Mouse (Mus musculus) CH12.LX (cell line): ENCODE measurements around the gene Ptgr1. TPM values are rescaled to one million over a fixed set of nuclear protein-coding genes. Genes with fewer than 3 reads are reported as not detected.

Source experiments
- DNase-seq: peaks from one replicate; pipeline ENCODE4 v3.0.0-alpha.2; 2013; ENCODE audit errors: extremely low read depth
- H3K27ac ChIP-seq: 2 replicates; pipeline ENCODE4 v1.5.1; 2012; ENCODE audit warnings: low read depth, mild to moderate bottlenecking, control low read depth, moderate library complexity; ENCODE audit not compliant: insufficient read depth
- H3K27me3 ChIP-seq: replicated peaks from 2 replicates; pipeline ENCODE3; 2012; ENCODE audit warnings: inconsistent platforms
- H3K36me3 ChIP-seq, 2 experiments: replicated peaks in 1 of 2; 2 replicates each; pipeline versions ENCODE3 to v1.6.1; 2012; ENCODE audit warnings: inconsistent platforms in 1 of 2, low read length in 1 of 2, mild to moderate bottlenecking in 1 of 2, mixed read lengths in 1 of 2, moderate library complexity in 1 of 2; ENCODE audit not compliant: control insufficient read depth in 1 of 2, insufficient read depth in 1 of 2
- H3K4me1 ChIP-seq, 2 experiments: 2 replicates each; pipeline ENCODE4 v1.6.1; 2012; ENCODE audit warnings: inconsistent platforms in 1 of 2, moderate library complexity in 1 of 2; ENCODE audit not compliant: insufficient read depth in 2 of 2, control insufficient read depth in 1 of 2
- H3K4me2 ChIP-seq: 2 replicates; pipeline ENCODE4 v1.6.1; 2012; ENCODE audit warnings: low read depth, mild to moderate bottlenecking, control low read depth; ENCODE audit not compliant: poor library complexity, insufficient read depth, severe bottlenecking
- H3K4me3 ChIP-seq, 3 experiments: fragments of 150-350 bp in 1 of 3; sonication (generic) in 1 of 3; replicated peaks in 1 of 3; 2 replicates each; pipeline versions ENCODE3 to v1.5.1; 2011 to 2012; ENCODE audit warnings: low read depth in 2 of 3, low read length in 2 of 3, mild to moderate bottlenecking in 2 of 3, moderate library complexity in 2 of 3, control low read depth in 1 of 3, improper control_type of control experiment in 1 of 3, inconsistent platforms in 1 of 3, mixed read lengths in 1 of 3; ENCODE audit not compliant: poor library complexity in 1 of 3
- H3K79me2 ChIP-seq: replicated peaks from 2 replicates; pipeline ENCODE4 v1.6.1; 2012; ENCODE audit warnings: mild to moderate bottlenecking, moderate library complexity; ENCODE audit not compliant: control insufficient read depth, poor library complexity, insufficient read depth, severe bottlenecking; ENCODE audit errors: extremely low read depth
- H3K9ac ChIP-seq: 2 replicates; pipeline ENCODE4 v1.6.1; 2012; ENCODE audit warnings: low read depth, mild to moderate bottlenecking, control low read depth, moderate library complexity; ENCODE audit not compliant: insufficient read depth
- H3K9me3 ChIP-seq: replicated peaks from 2 replicates; pipeline ENCODE3; 2012; ENCODE audit warnings: low read length, inconsistent platforms, mixed read lengths
- CTCF ChIP-seq, 2 experiments: IDR thresholded peaks in 1 of 2; conservative IDR thresholded peaks in 1 of 2; 2 replicates each; pipeline ENCODE4 v1.5.1; 2011 to 2012; ENCODE audit warnings: low read depth in 2 of 2, low read length in 2 of 2, improper control_type of control experiment in 1 of 2, inconsistent platforms in 1 of 2, mild to moderate bottlenecking in 1 of 2, moderate library complexity in 1 of 2
- ELF1 ChIP-seq: IDR thresholded peaks from 2 replicates; pipeline ENCODE4 v1.6.1; 2014; ENCODE audit warnings: low read depth, mild to moderate bottlenecking, inconsistent platforms, low read length, improper control_type of control experiment
- JUN ChIP-seq: IDR thresholded peaks from 2 replicates; pipeline ENCODE4 v1.6.1; 2011; ENCODE audit warnings: low read depth, mild to moderate bottlenecking, low read length, improper control_type of control experiment, moderate library complexity; ENCODE audit not compliant: insufficient read depth
- MAFK ChIP-seq: IDR thresholded peaks from 2 replicates; pipeline ENCODE4 v1.6.1; 2011; ENCODE audit warnings: low read length, improper control_type of control experiment; ENCODE audit not compliant: insufficient replicate concordance
- MAX ChIP-seq: IDR thresholded peaks from 2 replicates; pipeline ENCODE4 v1.6.1; 2011; ENCODE audit warnings: low read length, improper control_type of control experiment
- MAZ ChIP-seq: IDR thresholded peaks from 2 replicates; pipeline ENCODE4 v1.6.1; 2012; ENCODE audit warnings: low read depth, mild to moderate bottlenecking, inconsistent platforms, low read length, improper control_type of control experiment, moderate library complexity
- MYC ChIP-seq: IDR thresholded peaks from 2 replicates; pipeline ENCODE4 v1.6.1; 2011; ENCODE audit warnings: low read depth, mild to moderate bottlenecking, improper control_type of control experiment, low read length
- NELFE ChIP-seq: IDR thresholded peaks from 2 replicates; pipeline ENCODE4 v1.6.1; 2011; ENCODE audit warnings: low read depth, low read length, improper control_type of control experiment
- POLR2AphosphoS2 ChIP-seq: IDR thresholded peaks from 2 replicates; pipeline ENCODE4 v1.6.1; 2011; ENCODE audit warnings: low read depth, low read length, improper control_type of control experiment
- RAD21 ChIP-seq: IDR thresholded peaks from 2 replicates; pipeline ENCODE4 v1.6.1; 2011; ENCODE audit warnings: low read depth, mild to moderate bottlenecking, low read length, improper control_type of control experiment, moderate library complexity
- RCOR1 ChIP-seq: conservative IDR thresholded peaks from 2 replicates; pipeline ENCODE4 v1.6.1; 2012; ENCODE audit warnings: low read depth, mild to moderate bottlenecking, inconsistent platforms, low read length, improper control_type of control experiment
- SMC3 ChIP-seq: IDR thresholded peaks from 2 replicates; pipeline ENCODE4 v1.6.1; 2011; ENCODE audit warnings: low read depth, low read length, improper control_type of control experiment
- TBP ChIP-seq: conservative IDR thresholded peaks from 2 replicates; pipeline ENCODE4 v1.6.1; 2011; ENCODE audit warnings: low read depth, low read length, improper control_type of control experiment
- USF1 ChIP-seq: IDR thresholded peaks from 2 replicates; pipeline ENCODE4 v1.6.1; 2014; ENCODE audit warnings: low read depth, mild to moderate bottlenecking, inconsistent platforms, low read length, improper control_type of control experiment
- ZC3H11A ChIP-seq: IDR thresholded peaks from 2 replicates; pipeline ENCODE4 v1.6.1; 2012; ENCODE audit warnings: low read depth, mild to moderate bottlenecking, inconsistent platforms, low read length, improper control_type of control experiment
- dilution Hi-C: fragments of 300-500 bp; cut with MboI; formaldehyde crosslinking; loops from 2 replicates; pipeline ENCODE4 v1.14.3; 2020; ENCODE audit warnings: low sequenced_read_pairs; ENCODE audit not compliant: extremely low pct_unique_long_range_greater_than_20kb, extremely low pct_ligation_motif_present
- in situ Hi-C: fragments of 300-500 bp; cut with MboI; formaldehyde crosslinking; loops from 3 replicates; pipeline ENCODE4 v1.14.3; 2019; ENCODE audit warnings: low sequenced_read_pairs, low pct_ligation_motif_present, low pct_unique_long_range_greater_than_20kb, mixed read lengths
- polyA plus RNA-seq: library from polyadenylated mRNA; unstranded; fragments of >175 nt; gene quantifications from 2 replicates; pipeline ENCODE4 v1.2.1, GENCODE M21; 2012; ENCODE audit warnings: low read depth; ENCODE audit not compliant: insufficient read length
- total RNA-seq, 2 experiments: library from RNA; depleted of rRNA; stranded (reverse); fragments of 300-350 nt in 1 of 2; fragments of >200 nt in 1 of 2; gene quantifications; 2 replicates each; pipeline ENCODE4 v1.2.3; 2012 to 2014

The Ptgr1 gene
- total and polyA plus RNA-seq, 3 experiments: 2.4 to 7.2 (median 4.0) TPM

DNA sequence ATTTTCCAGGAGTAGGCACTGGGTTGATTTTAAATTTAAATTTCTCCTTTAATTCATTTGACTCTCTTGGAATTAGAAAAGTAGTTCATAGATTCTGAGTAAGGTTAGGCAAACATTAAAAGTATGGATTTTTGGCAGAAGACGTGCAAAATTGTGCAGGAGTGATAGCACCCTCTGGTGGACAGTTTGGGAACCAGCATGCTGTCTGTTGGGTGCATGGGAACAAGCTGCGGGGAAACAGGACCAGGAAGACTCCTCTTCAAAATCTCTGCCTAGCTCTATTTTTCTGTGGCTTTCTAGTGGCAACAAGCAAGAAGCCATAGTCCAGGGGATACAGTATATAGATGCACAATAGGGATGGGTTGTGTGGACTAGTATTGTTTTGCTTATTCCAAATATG, 12.8 kb upstream of the Ptgr1 start:
- TF ChIP-seq NELFE (0 out of 2 replicates have a peak, but pooled peaks have one; percentile 28), MAX (peak; percentile 28; the same call in 1 of the 2 replicates), ZC3H11A (no peak), RAD21 (peak; percentile 70), MYC (0 out of 2 replicates have a peak, but pooled peaks have one; percentile 59), USF1 (no peak), POLR2AphosphoS2 (no peak), MAZ (no peak), MAFK (no peak), RCOR1 (no peak), JUN (no peak), SMC3 (peak; percentile 82), CTCF (conservative IDR thresholded peaks at IDR 0.05 in 1 of 2, IDR thresholded peaks at IDR 0.05 in 1 of 2; ENCODE audit: low read depth in 2 of 2, low read length in 2 of 2) (peak; percentile 89)
- in situ Hi-C loops (loop anchor here (10.0 kb wide), 1 partner anchor 45 kb away; no protein-coding TSS in a partner anchor), dilution Hi-C loops (no loop called here)
- Histone ChIP-seq H3K27ac (no peak overlapping the region), H3K4me1 (peaks cover 1 to 24% of the 10 kb centered on the region in 2 experiments; a peak in 3 of 4 replicates), H3K9me3 (no peaks in the 10 kb centered on the region), H3K9ac (no peak overlapping the region), H3K36me3 (no peaks in the 10 kb centered on the region), H3K4me2 (0 out of 2 replicates have a peak overlapping the region, but pooled peaks have one; percentile 6), H3K79me2 (peaks cover 6% of the 10 kb centered on the region), H3K27me3 (no peaks in the 10 kb centered on the region), H3K4me3 (no peak overlapping the region)
- peak; percentile 73 for DNase-seq

DNA sequence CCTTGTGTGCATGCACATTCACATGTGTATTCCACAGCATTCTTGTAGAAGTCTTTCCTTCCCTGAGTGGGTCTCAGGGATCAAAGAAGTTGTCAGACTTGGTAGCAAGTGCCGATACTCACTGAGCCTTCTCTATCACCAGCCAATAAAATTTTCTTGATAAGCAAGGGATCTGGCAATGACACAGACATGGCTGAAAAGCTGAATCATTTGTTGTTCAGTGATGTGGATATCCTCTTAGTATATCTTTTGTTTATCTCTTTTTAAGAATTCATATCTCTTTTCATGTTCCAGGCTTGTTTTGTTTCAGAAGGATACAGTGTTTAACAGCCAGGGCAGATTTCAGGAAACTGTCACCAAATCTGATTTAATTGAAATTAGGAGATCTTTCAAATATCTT, 11.8 kb upstream of the Ptgr1 start:
- Histone ChIP-seq H3K4me1 (peaks cover 0 to 16% of the 10 kb centered on the region in 2 experiments; a peak in 2 of 4 replicates), H3K27me3 (no peaks in the 10 kb centered on the region), H3K79me2 (peaks cover 4% of the 10 kb centered on the region), H3K4me2 (no peak overlapping the region), H3K4me3 (no peak overlapping the region), H3K9me3 (no peaks in the 10 kb centered on the region), H3K27ac (no peak overlapping the region), H3K36me3 (no peaks in the 10 kb centered on the region), H3K9ac (no peak overlapping the region)
- dilution Hi-C loops (no loop called here), in situ Hi-C loops (loop anchor here (10.0 kb wide), 1 partner anchor 46 kb away; no protein-coding TSS in a partner anchor)
- TF ChIP-seq TBP: no peak
- no peak for TF ChIP-seq ELF1
- no peak for DNase-seq
